Mouse (Mus musculus): Measurements from ENCODE around the gene Ift74.
"Not testable (repeated sequence)": the region's sequence is repeated elsewhere in the genome, so short reads cannot be mapped to it uniquely, and the experiment has no call there.

DNA sequence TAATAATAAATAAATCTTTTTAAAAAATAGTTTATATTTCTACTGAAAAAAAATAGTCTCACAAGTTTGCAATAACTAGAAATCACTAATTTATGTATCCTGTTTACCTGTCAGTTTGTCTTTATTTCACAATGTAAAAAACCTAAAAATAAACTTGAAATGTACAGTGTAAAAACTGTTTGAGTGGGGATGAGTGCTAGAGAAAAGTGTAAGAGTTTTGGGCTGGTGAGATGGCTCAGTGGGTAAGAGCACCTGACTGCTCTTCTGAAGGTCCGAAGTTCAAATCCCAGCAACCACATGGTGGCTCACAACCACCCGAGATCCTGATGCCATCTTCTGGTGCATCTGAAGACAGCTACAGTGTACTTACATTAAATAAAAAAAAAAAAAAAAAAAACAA is 75.5 kb downstream of the Ift74 start:
- not testable (repeated sequence) for TF ChIP-seq POLR2A (IDR thresholded peaks at IDR 0.05; ENCODE audit: control insufficient read depth, low read depth, low read length); CTCF (IDR thresholded peaks at IDR 0.05; ENCODE audit: control insufficient read depth, insufficient read depth, insufficient replicate concordance, low read depth, low read length)
